Mouse (Mus musculus) forebrain, embryonic 16.5 days (tissue): ENCODE measurements at regions not wholly inside any gene's neighbourhood (a gene's known extent, or its start where the extent isn't known, plus 50 kb on each side); places are given as distances from the start of the nearest gene placed in this dataset.

Source experiments
- ATAC-seq: fragments of 200-750 bp; cut with Nextera tagmentation; 2 replicates; pipeline ENCODE4 v1.8.0; 2017; ENCODE audit warnings: mild to moderate bottlenecking, moderate library complexity
- H3K27ac ChIP-seq: fragments of 300-500 bp; sonication (generic); 2 replicates; pipeline ENCODE4 v1.5.1; 2014; ENCODE audit warnings: low read length, control low read depth
- H3K27me3 ChIP-seq: fragments of 300-500 bp; sonication (generic); replicated peaks from 2 replicates; pipeline ENCODE4 v1.6.1; 2014; ENCODE audit warnings: low read length; ENCODE audit not compliant: control insufficient read depth, insufficient read depth
- H3K36me3 ChIP-seq: fragments of 300-500 bp; sonication (generic); 2 replicates; pipeline ENCODE4 v1.6.1; 2014; ENCODE audit not compliant: control insufficient read depth, insufficient read depth
- H3K4me1 ChIP-seq: fragments of 300-500 bp; sonication (generic); replicated peaks from 2 replicates; pipeline ENCODE4 v1.6.1; 2014; ENCODE audit warnings: low read length; ENCODE audit not compliant: control insufficient read depth, insufficient read depth
- H3K4me2 ChIP-seq: fragments of 300-500 bp; sonication (generic); 2 replicates; pipeline ENCODE4 v1.6.1; 2014; ENCODE audit warnings: mild to moderate bottlenecking, low read length, control low read depth
- H3K4me3 ChIP-seq: fragments of 300-500 bp; sonication (generic); replicated peaks from 2 replicates; pipeline ENCODE4 v1.5.1; 2014; ENCODE audit warnings: mild to moderate bottlenecking, low read length, control low read depth
- H3K9ac ChIP-seq: fragments of 300-500 bp; sonication (generic); replicated peaks from 2 replicates; pipeline ENCODE4 v1.6.1; 2014; ENCODE audit warnings: low read depth, low read length, control low read depth
- H3K9me3 ChIP-seq: fragments of 300-500 bp; sonication (generic); 2 replicates; pipeline ENCODE4 v1.6.1; 2016; ENCODE audit warnings: low read length; ENCODE audit not compliant: control insufficient read depth
- WGBS: fragments of 180-500 bp; shearing (Covaris S2); extraction: QIAGEN DNeasy Blood & Tissue Kit; methylation state at CpG from one replicate; pipeline ENCODE4 v1.1.7; 2014; 5-methylcytosine and 5-hydroxymethylcytosine counted together

DNA sequence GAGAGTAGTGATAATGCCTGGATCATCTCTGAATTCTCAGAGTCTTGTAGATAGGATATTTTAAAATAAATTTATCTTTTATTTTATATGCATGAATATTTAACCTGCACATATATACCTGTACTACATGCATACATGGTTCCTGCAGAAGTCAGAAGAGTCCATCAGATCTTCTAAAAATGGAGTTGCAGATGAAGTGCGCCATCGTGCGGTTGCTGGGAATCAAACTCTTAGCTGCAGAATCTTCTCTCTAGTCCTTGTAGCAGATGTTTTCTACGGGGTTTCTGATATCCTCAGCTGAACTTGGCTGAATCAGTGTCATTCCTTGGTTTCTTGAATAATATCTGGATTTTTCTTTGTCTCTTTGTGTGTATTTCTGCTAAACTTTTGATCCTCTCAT is 74.8 kb upstream of the Fam92a start:
- WGBS: 85% methylated on average over 4 of the region's 4 CpGs
- no peak for ATAC-seq

DNA sequence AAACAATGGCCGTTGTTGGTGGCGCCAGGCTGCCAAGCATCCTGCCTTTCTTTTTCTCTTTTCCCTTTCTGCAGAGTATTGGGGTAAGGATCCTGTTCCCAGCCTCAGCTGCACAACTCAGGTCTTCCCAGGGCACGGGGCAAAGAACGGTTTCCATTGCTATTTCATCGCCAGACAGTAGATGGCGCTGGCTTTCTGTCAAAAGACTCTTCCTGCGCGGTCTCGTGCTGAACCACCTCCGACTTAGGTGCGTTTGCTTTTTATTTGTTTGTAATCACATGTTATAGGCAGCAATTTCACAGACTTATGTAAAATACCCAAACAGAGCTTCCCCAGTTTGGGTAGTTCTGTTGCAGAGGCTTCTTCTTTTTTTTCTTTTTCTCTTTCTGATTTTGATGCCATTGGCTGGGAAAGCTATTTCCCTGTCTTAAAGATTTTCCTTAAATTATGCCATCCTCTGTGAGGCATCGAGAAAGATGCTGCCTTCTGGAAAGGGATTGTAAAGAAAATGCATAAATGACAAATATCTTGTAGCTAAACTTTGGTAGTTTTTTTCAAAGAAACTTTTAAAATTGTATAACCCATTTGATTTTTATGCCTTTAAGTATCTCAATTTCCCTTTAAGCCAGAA is 69.2 kb upstream of the Fam92a start:
- WGBS: 2% methylated on average over 12 of the region's 12 CpGs
- H3K4me3 ChIP-seq: peak overlapping the region; percentile 22; the same call in 1 of the 2 replicates
- H3K9me3 ChIP-seq: no peaks in the 10 kb centered on the region
- no peak overlapping the region for H3K9ac ChIP-seq
- peak overlapping the region; percentile 46 for H3K4me2 ChIP-seq
- peaks cover 10% of the 10 kb centered on the region for H3K4me1 ChIP-seq
- no peaks in the 10 kb centered on the region for H3K36me3 ChIP-seq
- ATAC-seq: peak; percentile 92
- no peak overlapping the region for H3K27ac ChIP-seq
- no peaks in the 10 kb centered on the region for H3K27me3 ChIP-seq

More for the DNA sequence above, 74.8 kb upstream of the Fam92a start:
- Histone ChIP-seq H3K4me1 (peaks cover 2% of the 10 kb centered on the region), H3K27ac (no peak overlapping the region), H3K36me3 (no peaks in the 10 kb centered on the region), H3K4me2 (no peak overlapping the region), H3K4me3 (no peak overlapping the region), H3K27me3 (no peaks in the 10 kb centered on the region), H3K9me3 (no peaks in the 10 kb centered on the region), H3K9ac (no peak overlapping the region)

DNA sequence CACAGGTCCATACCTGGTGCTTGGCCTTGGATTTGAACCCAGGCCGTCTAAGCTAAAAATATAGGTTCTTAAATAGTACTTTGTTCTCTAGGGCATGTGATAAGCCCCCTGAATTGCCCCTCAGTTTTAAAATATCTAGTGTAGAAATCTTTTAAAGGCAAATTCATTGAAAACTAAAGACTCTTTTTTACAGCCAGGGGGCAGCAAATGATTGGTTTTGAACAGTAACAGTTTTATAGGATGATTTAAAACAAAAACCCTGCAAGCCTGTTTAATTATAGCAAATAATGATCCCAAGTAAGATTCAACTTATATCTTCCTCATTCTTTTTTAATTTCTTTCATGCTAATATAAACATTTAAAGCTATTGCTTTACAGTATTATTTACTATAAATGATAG is 58.9 kb upstream of the Fam92a start:
- Histone ChIP-seq H3K36me3 (no peaks in the 10 kb centered on the region), H3K4me3 (no peak overlapping the region), H3K4me2 (no peak overlapping the region), H3K4me1 (no peaks in the 10 kb centered on the region), H3K9ac (no peak overlapping the region), H3K27me3 (no peaks in the 10 kb centered on the region), H3K9me3 (no peaks in the 10 kb centered on the region), H3K27ac (no peak overlapping the region)
- 85% methylated on average over 1 of the region's 1 CpGs for WGBS
- ATAC-seq: no peak
